Comparison of ENCODE assay signal across 13 mouse cellular contexts in the genomic region with DNA sequence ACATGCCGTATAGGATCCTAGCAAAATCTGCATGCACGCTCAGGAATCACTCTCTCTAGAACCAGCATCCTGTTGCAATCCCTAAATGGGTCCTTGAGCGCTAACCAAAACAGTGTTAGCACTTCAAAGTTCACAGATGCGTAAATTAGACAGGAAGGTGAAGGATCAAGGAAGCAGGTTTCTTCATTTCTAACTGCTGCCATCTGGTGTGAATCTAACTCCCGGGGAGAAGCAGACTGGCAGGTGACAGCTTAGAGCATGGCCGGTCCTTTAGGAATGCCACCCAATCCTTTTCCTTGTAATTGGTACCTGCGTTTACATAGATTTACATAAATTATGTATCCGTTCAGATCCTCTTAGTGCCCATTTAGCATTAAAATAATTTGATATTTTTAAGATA.
"Had no signal": no experiment of that assay in that cellular context is flagged by ENCODE, and none has a peak within 500 bp of the region (broad histone marks: within the 10 kb centered on the region; RNA-seq: fewer than 3 reads in every experiment).

No protein-coding gene starts in this region.

- H3K9me3 ChIP-seq: limb, embryonic 10.5 days; liver, embryonic 15.5 days; midbrain, embryonic 12.5 days; neural tube, embryonic 13.5 days had no signal

- H3K36me3 ChIP-seq: limb, embryonic 10.5 days; liver, embryonic 15.5 days; midbrain, embryonic 12.5 days; neural tube, embryonic 13.5 days had no signal

- H3K9ac ChIP-seq: liver, embryonic 15.5 days; lung, embryonic 14.5 days; midbrain, embryonic 12.5 days; neural tube, embryonic 13.5 days had no signal

- H3K27ac ChIP-seq: left cerebral cortex, adult 2 months; limb, embryonic 10.5 days; liver, embryonic 15.5 days; midbrain, embryonic 12.5 days; neural tube, embryonic 13.5 days had no signal

- H3K4me3 ChIP-seq: left cerebral cortex, adult 2 months; limb, embryonic 10.5 days; liver, embryonic 15.5 days; midbrain, embryonic 12.5 days; neural tube, embryonic 13.5 days had no signal

- H3K4me2 ChIP-seq: liver, embryonic 11.5 days; liver, embryonic 15.5 days; lung, embryonic 14.5 days; midbrain, embryonic 12.5 days; neural tube, embryonic 13.5 days had no signal

- DNase-seq: kidney, postnatal 25 days; lung, embryonic 14.5 days; lung, postnatal 10 days; right cerebral cortex, postnatal 4 days; spleen, adult 18-20 months; thymus, adult 18-20 months; thymus, postnatal 14 days had no signal

- H3K27me3 ChIP-seq: liver, embryonic 15.5 days; midbrain, embryonic 12.5 days; neural tube, embryonic 13.5 days had no signal
